Mouse (Mus musculus) CH12.LX (cell line): ENCODE measurements around the gene Actn3. TPM values are rescaled to one million over a fixed set of nuclear protein-coding genes. Genes with fewer than 3 reads are reported as not detected.
"Not testable (repeated sequence)": the region's sequence is repeated elsewhere in the genome, so short reads cannot be mapped to it uniquely, and the experiment has no call there.

Source experiments
- DNase-seq: peaks from one replicate; pipeline ENCODE4 v3.0.0-alpha.2; 2013; ENCODE audit errors: extremely low read depth
- H3K27ac ChIP-seq: 2 replicates; pipeline ENCODE4 v1.5.1; 2012; ENCODE audit warnings: low read depth, mild to moderate bottlenecking, control low read depth, moderate library complexity; ENCODE audit not compliant: insufficient read depth
- H3K27me3 ChIP-seq: replicated peaks from 2 replicates; pipeline ENCODE3; 2012; ENCODE audit warnings: inconsistent platforms
- H3K36me3 ChIP-seq, 2 experiments: replicated peaks in 1 of 2; 2 replicates each; pipeline versions ENCODE3 to v1.6.1; 2012; ENCODE audit warnings: inconsistent platforms in 1 of 2, low read length in 1 of 2, mild to moderate bottlenecking in 1 of 2, mixed read lengths in 1 of 2, moderate library complexity in 1 of 2; ENCODE audit not compliant: control insufficient read depth in 1 of 2, insufficient read depth in 1 of 2
- H3K4me1 ChIP-seq, 2 experiments: 2 replicates each; pipeline ENCODE4 v1.6.1; 2012; ENCODE audit warnings: inconsistent platforms in 1 of 2, moderate library complexity in 1 of 2; ENCODE audit not compliant: insufficient read depth in 2 of 2, control insufficient read depth in 1 of 2
- H3K4me2 ChIP-seq: 2 replicates; pipeline ENCODE4 v1.6.1; 2012; ENCODE audit warnings: low read depth, mild to moderate bottlenecking, control low read depth; ENCODE audit not compliant: poor library complexity, insufficient read depth, severe bottlenecking
- H3K4me3 ChIP-seq, 3 experiments: fragments of 150-350 bp in 1 of 3; sonication (generic) in 1 of 3; replicated peaks in 1 of 3; 2 replicates each; pipeline versions ENCODE3 to v1.5.1; 2011 to 2012; ENCODE audit warnings: low read depth in 2 of 3, low read length in 2 of 3, mild to moderate bottlenecking in 2 of 3, moderate library complexity in 2 of 3, control low read depth in 1 of 3, improper control_type of control experiment in 1 of 3, inconsistent platforms in 1 of 3, mixed read lengths in 1 of 3; ENCODE audit not compliant: poor library complexity in 1 of 3
- H3K79me2 ChIP-seq: replicated peaks from 2 replicates; pipeline ENCODE4 v1.6.1; 2012; ENCODE audit warnings: mild to moderate bottlenecking, moderate library complexity; ENCODE audit not compliant: control insufficient read depth, poor library complexity, insufficient read depth, severe bottlenecking; ENCODE audit errors: extremely low read depth
- H3K9ac ChIP-seq: 2 replicates; pipeline ENCODE4 v1.6.1; 2012; ENCODE audit warnings: low read depth, mild to moderate bottlenecking, control low read depth, moderate library complexity; ENCODE audit not compliant: insufficient read depth
- H3K9me3 ChIP-seq: replicated peaks from 2 replicates; pipeline ENCODE3; 2012; ENCODE audit warnings: low read length, inconsistent platforms, mixed read lengths
- BHLHE40 ChIP-seq: IDR thresholded peaks from 2 replicates; pipeline ENCODE4 v1.6.1; 2011; ENCODE audit warnings: mild to moderate bottlenecking, low read depth, low read length, improper control_type of control experiment
- CTCF ChIP-seq, 2 experiments: IDR thresholded peaks in 1 of 2; conservative IDR thresholded peaks in 1 of 2; 2 replicates each; pipeline ENCODE4 v1.5.1; 2011 to 2012; ENCODE audit warnings: low read depth in 2 of 2, low read length in 2 of 2, improper control_type of control experiment in 1 of 2, inconsistent platforms in 1 of 2, mild to moderate bottlenecking in 1 of 2, moderate library complexity in 1 of 2
- E2F4 ChIP-seq: IDR thresholded peaks from 2 replicates; pipeline ENCODE4 v1.6.1; 2011; ENCODE audit warnings: low read depth, low read length, improper control_type of control experiment; ENCODE audit not compliant: insufficient replicate concordance
- ELF1 ChIP-seq: IDR thresholded peaks from 2 replicates; pipeline ENCODE4 v1.6.1; 2014; ENCODE audit warnings: low read depth, mild to moderate bottlenecking, inconsistent platforms, low read length, improper control_type of control experiment
- ETS1 ChIP-seq: conservative IDR thresholded peaks from 2 replicates; pipeline ENCODE4 v1.6.1; 2012; ENCODE audit warnings: low read depth, mild to moderate bottlenecking, inconsistent platforms, low read length, improper control_type of control experiment, moderate library complexity
- GABPA ChIP-seq: IDR thresholded peaks from 2 replicates; pipeline ENCODE4 v1.6.1; 2012; ENCODE audit warnings: low read depth, low read length, improper control_type of control experiment, inconsistent platforms; ENCODE audit not compliant: insufficient replicate concordance
- HCFC1 ChIP-seq: IDR thresholded peaks from 2 replicates; pipeline ENCODE4 v1.6.1; 2012; ENCODE audit warnings: low read depth, mild to moderate bottlenecking, inconsistent platforms, low read length, improper control_type of control experiment
- JUN ChIP-seq: IDR thresholded peaks from 2 replicates; pipeline ENCODE4 v1.6.1; 2011; ENCODE audit warnings: low read depth, mild to moderate bottlenecking, low read length, improper control_type of control experiment, moderate library complexity; ENCODE audit not compliant: insufficient read depth
- JUND ChIP-seq: conservative IDR thresholded peaks from 2 replicates; pipeline ENCODE4 v1.6.1; 2011; ENCODE audit warnings: low read depth, low read length, improper control_type of control experiment
- KAT2A ChIP-seq: IDR thresholded peaks from 2 replicates; pipeline ENCODE4 v1.6.1; 2012; ENCODE audit warnings: low read length, improper control_type of control experiment, inconsistent platforms; ENCODE audit not compliant: insufficient replicate concordance
- MAFK ChIP-seq: IDR thresholded peaks from 2 replicates; pipeline ENCODE4 v1.6.1; 2011; ENCODE audit warnings: low read length, improper control_type of control experiment; ENCODE audit not compliant: insufficient replicate concordance
- MAX ChIP-seq: IDR thresholded peaks from 2 replicates; pipeline ENCODE4 v1.6.1; 2011; ENCODE audit warnings: low read length, improper control_type of control experiment
- MEF2A ChIP-seq: IDR thresholded peaks from 2 replicates; pipeline ENCODE4 v1.6.1; 2014; ENCODE audit warnings: low read depth, mild to moderate bottlenecking, inconsistent platforms, low read length, improper control_type of control experiment, borderline replicate concordance
- MXI1 ChIP-seq: IDR thresholded peaks from 2 replicates; pipeline ENCODE4 v1.6.1; 2011; ENCODE audit warnings: mild to moderate bottlenecking, low read depth, low read length, improper control_type of control experiment
- MYC ChIP-seq: IDR thresholded peaks from 2 replicates; pipeline ENCODE4 v1.6.1; 2011; ENCODE audit warnings: low read depth, mild to moderate bottlenecking, improper control_type of control experiment, low read length
- NELFE ChIP-seq: IDR thresholded peaks from 2 replicates; pipeline ENCODE4 v1.6.1; 2011; ENCODE audit warnings: low read depth, low read length, improper control_type of control experiment
- PAX5 ChIP-seq: IDR thresholded peaks from 2 replicates; pipeline ENCODE4 v1.6.1; 2012; ENCODE audit warnings: low read length, inconsistent platforms, mixed read lengths
- POLR2A ChIP-seq: IDR thresholded peaks from 2 replicates; pipeline ENCODE4 v1.6.1; 2011; ENCODE audit warnings: low read depth, mild to moderate bottlenecking, improper control_type of control experiment, low read length
- SMC3 ChIP-seq: IDR thresholded peaks from 2 replicates; pipeline ENCODE4 v1.6.1; 2011; ENCODE audit warnings: low read depth, low read length, improper control_type of control experiment
- TBP ChIP-seq: conservative IDR thresholded peaks from 2 replicates; pipeline ENCODE4 v1.6.1; 2011; ENCODE audit warnings: low read depth, low read length, improper control_type of control experiment
- UBTF ChIP-seq: IDR thresholded peaks from 2 replicates; pipeline ENCODE4 v1.6.1; 2012; ENCODE audit warnings: low read depth, mild to moderate bottlenecking, inconsistent platforms, low read length, improper control_type of control experiment, moderate library complexity
- USF2 ChIP-seq: conservative IDR thresholded peaks from 2 replicates; pipeline ENCODE4 v1.6.1; 2011; ENCODE audit warnings: low read depth, low read length, improper control_type of control experiment
- ZC3H11A ChIP-seq: IDR thresholded peaks from 2 replicates; pipeline ENCODE4 v1.6.1; 2012; ENCODE audit warnings: low read depth, mild to moderate bottlenecking, inconsistent platforms, low read length, improper control_type of control experiment
- ZKSCAN1 ChIP-seq: IDR thresholded peaks from 2 replicates; pipeline ENCODE4 v1.6.1; 2012; ENCODE audit warnings: low read depth, inconsistent platforms, low read length, improper control_type of control experiment, borderline replicate concordance
- dilution Hi-C: fragments of 300-500 bp; cut with MboI; formaldehyde crosslinking; loops from 2 replicates; pipeline ENCODE4 v1.14.3; 2020; ENCODE audit warnings: low sequenced_read_pairs; ENCODE audit not compliant: extremely low pct_unique_long_range_greater_than_20kb, extremely low pct_ligation_motif_present
- in situ Hi-C: fragments of 300-500 bp; cut with MboI; formaldehyde crosslinking; loops from 3 replicates; pipeline ENCODE4 v1.14.3; 2019; ENCODE audit warnings: low sequenced_read_pairs, low pct_ligation_motif_present, low pct_unique_long_range_greater_than_20kb, mixed read lengths
- polyA plus RNA-seq: library from polyadenylated mRNA; unstranded; fragments of >175 nt; gene quantifications from 2 replicates; pipeline ENCODE4 v1.2.1, GENCODE M21; 2012; ENCODE audit warnings: low read depth; ENCODE audit not compliant: insufficient read length
- total RNA-seq, 2 experiments: library from RNA; depleted of rRNA; stranded (reverse); fragments of 300-350 nt in 1 of 2; fragments of >200 nt in 1 of 2; gene quantifications; 2 replicates each; pipeline ENCODE4 v1.2.3; 2012 to 2014

Actn3 gene
- total and polyA plus RNA-seq, 3 experiments, result 0.34 to 0.41 TPM; not detected in 1

DNA sequence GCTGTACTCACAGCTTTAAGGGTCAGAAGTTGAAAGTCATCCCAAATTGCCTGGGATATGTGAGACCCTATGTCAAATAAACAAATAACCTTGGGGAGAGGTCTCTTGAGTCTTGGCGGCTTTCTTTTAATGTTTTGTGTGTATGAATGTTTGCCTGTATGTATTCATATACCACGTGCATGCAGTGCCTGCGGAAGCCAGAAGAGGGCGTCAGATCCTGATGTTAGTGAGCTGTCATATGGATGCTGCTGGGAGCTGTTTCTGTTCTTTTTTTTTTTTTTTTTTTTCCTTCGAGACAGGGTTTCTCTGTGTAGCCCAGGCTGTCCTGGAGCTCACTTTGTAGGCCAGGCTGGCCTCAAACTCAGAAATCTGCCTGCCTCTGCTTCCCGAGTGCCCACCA lies 64.7 kb downstream of the Actn3 start:
- Histone ChIP-seq H3K27me3 (no peaks in the 10 kb centered on the region), H3K4me3 (no peak overlapping the region), H3K4me2 (no peak overlapping the region), H3K4me1 (peaks cover 2 to 9% of the 10 kb centered on the region in 2 experiments; a peak in 3 of 4 replicates), H3K9ac (no peak overlapping the region), H3K9me3 (peaks cover 7% of the 10 kb centered on the region)
- in situ Hi-C loops, result no loop called here
- peak; percentile 37 for DNase-seq
- no peak for TF ChIP-seq NELFE
- peak in 1 of 2 experiments; percentile 41; a peak in 3 of 4 replicates for TF ChIP-seq CTCF (conservative IDR thresholded peaks at IDR 0.05 in 1 of 2, IDR thresholded peaks at IDR 0.05 in 1 of 2; ENCODE audit: low read depth in 2 of 2, low read length in 2 of 2)
- TF ChIP-seq, all 38 proteins: peak for 1
- dilution Hi-C loops, result no loop called here
- Histone ChIP-seq H3K79me2 (peaks cover 33% of the 10 kb centered on the region), H3K36me3 (peaks cover 0 to 2% of the 10 kb centered on the region in 2 experiments), H3K27ac (no peak overlapping the region)

DNA sequence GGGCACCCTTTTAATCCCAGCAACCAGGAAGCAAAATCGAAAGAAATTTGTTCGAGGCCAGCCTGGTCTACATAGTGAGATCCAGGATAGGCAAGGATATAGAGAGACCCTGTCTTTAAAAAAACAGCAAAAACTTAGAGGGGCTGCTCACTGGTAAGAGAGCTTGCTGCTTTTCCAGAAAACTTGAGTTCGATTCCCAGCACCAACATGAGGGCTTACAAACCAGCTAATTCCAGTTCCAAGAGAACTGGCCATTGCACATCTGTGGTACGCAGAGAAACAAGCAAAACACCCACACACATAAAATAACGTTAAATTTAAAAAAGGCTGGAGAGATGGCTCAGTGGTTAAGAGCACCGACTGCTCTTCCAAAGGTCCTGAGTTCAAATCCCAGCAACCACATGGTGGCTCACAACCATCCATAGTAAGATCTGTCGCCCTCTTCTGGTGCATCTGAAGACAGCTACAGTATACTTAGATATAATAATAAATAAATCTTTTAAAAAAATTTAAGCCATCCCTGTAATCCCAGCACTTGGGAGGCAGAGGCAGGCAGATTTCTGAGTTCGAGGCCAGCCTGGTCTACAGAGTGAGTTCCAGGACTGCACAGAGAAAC lies 65.3 kb downstream of the Actn3 start:
- DNase-seq, result peak; percentile 36
- H3K36me3 ChIP-seq, dilution Hi-C loops, H3K27ac ChIP-seq, H3K9me3 ChIP-seq, in situ Hi-C loops, H3K27me3 ChIP-seq: not testable (repeated sequence)
- Histone ChIP-seq H3K9ac (peak overlapping the region; percentile 86), H3K4me2 (peak overlapping the region; percentile 79), H3K79me2 (peaks cover 38% of the 10 kb centered on the region), H3K4me3 (peak overlapping the region; percentile 66 to 88 (median 75)), H3K4me1 (peaks cover 4 to 14% of the 10 kb centered on the region in 2 experiments; a peak in 3 of 4 replicates)
- peak in 1 of 2 experiments; percentile 30; a peak in 1 of 4 replicates for TF ChIP-seq CTCF (conservative IDR thresholded peaks at IDR 0.05 in 1 of 2, IDR thresholded peaks at IDR 0.05 in 1 of 2; ENCODE audit: low read depth in 2 of 2, low read length in 2 of 2)

DNA sequence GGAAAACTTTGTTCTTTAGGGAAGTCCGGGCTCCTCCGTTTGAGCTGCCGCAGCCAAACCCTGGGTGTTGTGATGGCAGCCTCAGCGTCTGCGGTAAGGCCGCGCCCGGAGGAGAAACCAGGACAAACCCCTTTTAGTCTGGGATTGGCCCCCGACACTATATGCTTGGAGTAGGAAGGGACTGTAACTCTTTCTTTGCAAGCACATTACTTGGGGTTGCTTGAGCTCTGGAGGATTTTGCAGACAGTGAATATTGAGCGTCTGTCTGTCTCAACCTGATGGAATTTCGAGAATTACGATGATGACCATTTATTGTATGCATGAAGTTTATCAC lies 65.8 kb downstream of the Actn3 start:
- H3K27me3 ChIP-seq, result no peaks in the 10 kb centered on the region
- in situ Hi-C loops, result no loop called here
- peaks cover 7% of the 10 kb centered on the region for H3K9me3 ChIP-seq
- H3K4me3 ChIP-seq, result peak overlapping the region; percentile 66 to 88 (median 75)
- H3K79me2 ChIP-seq, result peaks cover 44% of the 10 kb centered on the region
- peaks cover 4 to 18% of the 10 kb centered on the region in 2 experiments; a peak in 3 of 4 replicates for H3K4me1 ChIP-seq
- dilution Hi-C loops, result no loop called here
- peak overlapping the region; percentile 79 for H3K4me2 ChIP-seq
- peak overlapping the region; percentile 86 for H3K9ac ChIP-seq
- no peak for DNase-seq
- H3K27ac ChIP-seq, result peak overlapping the region; percentile 69
- peaks cover 0 to 11% of the 10 kb centered on the region in 2 experiments for H3K36me3 ChIP-seq
- TF ChIP-seq MEF2A (no peak), TBP (peak; percentile 18; the same call in 1 of the 2 replicates), MAX (no peak), E2F4 (no peak), ETS1 (no peak), PAX5 (no peak), USF2 (no peak), KAT2A (0 out of 2 replicates have a peak, but pooled peaks have one; percentile 4), JUN (no peak), MYC (no peak), MXI1 (no peak), POLR2A (no peak), CTCF (conservative IDR thresholded peaks at IDR 0.05 in 1 of 2, IDR thresholded peaks at IDR 0.05 in 1 of 2; ENCODE audit: low read depth in 2 of 2, low read length in 2 of 2) (no peak), UBTF (no peak), SMC3 (no peak), ZC3H11A (no peak), HCFC1 (no peak), BHLHE40 (no peak), NELFE (no peak), MAFK (no peak), JUND (no peak), ZKSCAN1 (no peak), ELF1 (no peak), GABPA (no peak)
